Mouse (Mus musculus) megakaryocyte progenitor cell, adult 5-6 weeks (primary cell): ENCODE results near the gene Nsun3. TPM values are rescaled to one million over a fixed set of nuclear protein-coding genes. Genes with fewer than 3 reads are reported as not detected.
"Not testable (repeated sequence)": the region's sequence is repeated elsewhere in the genome, so short reads cannot be mapped to it uniquely, and the experiment has no call there.

Experiments
- ATAC-seq: replicated peaks from 2 replicates; pipeline ENCODE4 v1.8.0; 2016; ENCODE audit warnings: mild to moderate bottlenecking, moderate TSS enrichment, inconsistent platforms; ENCODE audit not compliant: poor library complexity
- total RNA-seq, 2 experiments: library from RNA; stranded (forward) in 1 of 2; stranded (reverse) in 1 of 2; fragments of 157-497, 149-512 nt in 1 of 2; fragments of 200-1000 nt in 1 of 2; gene quantifications; 2 replicates each; pipeline versions ENCODE4 v1.2.3 to v1.2.4; 2015 to 2017

Nsun3 gene
- total RNA-seq, 2 experiments from 2014 or later = 16.6 to 80.9 TPM

DNA sequence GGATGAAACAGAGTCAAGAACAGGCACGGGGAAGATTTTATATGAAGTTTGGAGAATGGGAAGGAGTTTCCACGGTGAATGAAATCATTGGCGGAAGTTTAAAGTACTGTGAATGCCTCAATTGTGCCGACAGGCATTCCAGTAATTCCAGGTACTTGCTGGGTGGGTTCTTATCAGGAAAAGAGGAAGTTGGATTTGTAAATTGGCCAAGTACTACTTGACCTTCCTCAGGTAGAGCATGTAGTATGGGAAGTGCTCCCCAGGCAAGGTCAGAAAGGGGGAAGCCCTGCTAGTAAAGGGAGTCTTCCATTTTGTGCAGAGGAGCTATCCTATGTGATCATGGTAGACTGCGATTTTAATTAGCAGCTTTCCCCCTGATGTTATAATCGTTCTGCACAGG lies 31.3 kb downstream of the Nsun3 start:
- no peak for ATAC-seq

GRCm38 (mm10) chr16:62753597-62753996 lies 33.0 kb downstream of the Nsun3 start:
- no peak for ATAC-seq

- no peak for ATAC-seq
These were observed 33.5 kb downstream of the Nsun3 start for GRCm38 (mm10) chr16:62753079-62753478.

DNA sequence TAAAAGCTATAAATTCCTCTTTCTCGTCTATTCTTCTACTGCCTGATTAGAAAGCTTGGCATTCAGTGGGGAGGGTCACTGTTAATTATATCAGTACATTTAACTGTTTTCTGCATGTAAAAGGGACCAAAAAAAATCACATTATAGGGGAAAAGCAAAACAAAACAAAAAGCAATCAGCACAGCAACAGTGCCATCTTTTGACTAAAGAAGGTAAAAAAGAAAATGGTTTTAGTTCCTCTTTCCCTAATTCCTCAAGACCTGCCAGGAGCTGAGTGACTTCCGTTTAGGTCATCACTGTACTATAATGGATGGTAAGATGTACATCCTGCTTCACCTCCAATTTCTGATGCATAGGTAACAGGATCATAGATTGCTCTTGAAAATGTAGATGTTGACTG lies 40.7 kb downstream of the Nsun3 start:
- ATAC-seq = peak; percentile 82

DNA sequence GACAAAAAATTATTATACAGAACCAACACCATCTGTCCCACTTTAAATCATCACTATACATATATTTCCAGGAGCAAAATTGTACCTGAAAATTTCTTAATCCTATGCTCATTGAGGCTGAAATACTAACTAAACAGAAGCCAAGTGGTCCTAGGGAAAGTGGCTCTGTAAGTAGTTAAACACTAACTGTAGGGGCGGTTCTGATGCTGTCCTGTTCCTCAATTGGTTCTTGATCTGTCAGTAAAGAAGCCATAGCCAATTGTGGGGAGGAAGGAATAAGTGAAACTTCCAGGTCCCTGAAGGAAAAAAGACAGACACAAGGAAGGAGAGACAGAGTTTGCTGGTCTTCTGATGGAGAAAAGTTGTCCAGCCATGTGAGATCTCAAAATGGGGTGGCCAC lies 52.3 kb downstream of the Nsun3 start:
- no peak for ATAC-seq

- ATAC-seq = no peak
These were observed 56.3 kb downstream of the Nsun3 start for GRCm38 (mm10) chr16:62730291-62730690.

DNA sequence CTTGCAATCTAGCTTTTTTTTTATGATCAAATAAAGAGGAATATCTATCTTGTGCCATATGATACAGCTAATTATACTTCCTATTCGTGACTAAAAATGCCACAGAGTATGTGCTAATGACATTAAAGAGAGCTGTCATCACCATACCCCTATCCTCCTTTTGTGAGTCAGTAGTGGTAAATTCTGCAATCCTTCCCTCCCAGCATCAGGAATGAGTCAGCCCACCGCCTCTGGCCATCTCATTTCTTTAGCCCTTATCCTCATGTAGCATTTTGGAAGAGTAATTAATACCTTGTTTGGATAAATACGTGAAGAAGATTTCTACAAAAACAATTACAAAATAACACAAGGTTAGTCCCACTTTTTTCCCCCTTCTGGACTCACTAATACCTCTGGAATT lies 56.8 kb downstream of the Nsun3 start:
- ATAC-seq = no peak

GRCm38 (mm10) chr16:62718255-62718654 lies 68.4 kb downstream of the Nsun3 start:
- ATAC-seq = not testable (repeated sequence)

GRCm38 (mm10) chr16:62690436-62690835 lies 96.2 kb downstream of the Nsun3 start:
- ATAC-seq = no peak

DNA sequence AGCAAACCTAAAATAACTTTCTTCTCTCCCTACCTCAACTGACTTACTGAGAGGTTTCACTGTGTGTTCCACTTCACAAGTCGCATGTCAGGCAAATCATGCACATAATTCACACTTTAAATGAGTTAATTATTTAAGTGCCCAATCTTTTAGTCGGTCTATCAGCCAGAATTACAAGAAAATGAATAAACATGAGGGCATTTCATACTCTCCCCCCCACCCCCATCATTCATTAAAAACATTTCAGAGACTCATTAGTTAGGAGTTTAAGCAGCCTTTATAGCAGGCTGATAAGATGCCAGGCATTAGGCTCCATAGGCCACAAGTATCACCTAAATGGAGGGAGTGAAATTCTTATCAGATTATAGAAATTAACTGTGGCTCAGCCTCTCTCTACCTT lies 100.5 kb downstream of the Nsun3 start:
- ATAC-seq = no peak

DNA sequence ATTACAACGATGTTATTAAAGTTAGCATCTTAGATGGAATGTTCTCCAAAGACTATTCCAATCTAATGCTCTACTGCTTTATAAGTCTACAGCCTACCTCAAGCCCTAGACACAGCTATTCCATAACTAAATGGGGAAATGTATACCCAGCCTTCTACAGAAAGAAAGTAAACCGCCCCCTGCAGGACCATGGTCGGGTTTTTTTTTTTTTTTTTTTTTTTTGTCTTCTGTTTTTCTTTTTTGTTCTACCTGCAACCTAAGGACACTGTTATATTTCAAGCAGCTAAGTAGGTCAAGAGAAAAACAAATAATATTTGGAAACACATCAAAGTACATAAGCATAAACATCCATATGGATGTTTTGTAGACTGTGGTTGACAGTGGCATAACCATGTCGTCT lies 101.1 kb downstream of the Nsun3 start:
- no peak for ATAC-seq

Other genes with a start within 250 kb of the Nsun3 start
- gene Stx19, start 27.9 kb upstream of the Nsun3 start, total RNA-seq (2015) = not detected in 2 replicates
- not detected in 2 replicates for gene Stx19, start 27.9 kb upstream of the Nsun3 start, total RNA-seq (2017)
- 8.3 and 8.8 TPM in 2 replicates for gene Arl13b, start 60.2 kb upstream of the Nsun3 start, total RNA-seq (2015)
- gene Arl13b, start 60.2 kb upstream of the Nsun3 start, total RNA-seq (2017) = 6.0 and 6.8 TPM in 2 replicates
- gene Pros1, start 67.5 kb upstream of the Nsun3 start, total RNA-seq (2015) = 2.3 and 3.8 TPM in 2 replicates
- 4.1 and 6.1 TPM in 2 replicates for gene Pros1, start 67.5 kb upstream of the Nsun3 start, total RNA-seq (2017)